Mouse (Mus musculus) E14TG2a.4 (cell line): ENCODE measurements around the gene Zc3h7a.

ENCODE experiments used
- CTCF ChIP-seq: conservative IDR thresholded peaks from 2 replicates; pipeline ENCODE4 v1.5.1; 2014; ENCODE audit warnings: low read length
- NANOG ChIP-seq: IDR thresholded peaks from 2 replicates; pipeline ENCODE4 v1.6.1; 2014; ENCODE audit warnings: borderline replicate concordance, low read length, mixed read lengths
- POU5F1 ChIP-seq: IDR thresholded peaks from 2 replicates; pipeline ENCODE4 v1.6.1; 2014; ENCODE audit warnings: low read length, borderline replicate concordance

- no peak for TF ChIP-seq CTCF
- no peak for TF ChIP-seq POU5F1
- no peak for TF ChIP-seq NANOG
Observed at GRCm38 (mm10) chr16:11177404-11177803, 1.2 kb upstream of the Zc3h7a start.
